23 mouse cellular contexts compared by ENCODE assay signal in genomic region chr4:85507491-85507890, GRCm38 (mm10). TPM values are rescaled to one million over a fixed set of nuclear protein-coding genes. Genes with fewer than 3 reads are reported as not detected.
DNase-seq lines count a peak whose midpoint lies in the region; ATAC-seq and TF ChIP-seq lines count a peak whose summit lies in the region.
"Had no signal": no experiment of that assay in that cellular context is flagged by ENCODE, and none has a peak within 500 bp of the region (broad histone marks: within the 10 kb centered on the region; RNA-seq: fewer than 3 reads in every experiment).

No protein-coding gene starts in this region.

- peak; percentile 50; the same call in 1 of the 2 replicates for TF ChIP-seq EP300 in lung, postnatal 0 days (IDR thresholded peaks at IDR 0.05)

- no peaks in the 10 kb centered on the region for H3K36me3 ChIP-seq in lung, embryonic 14.5 days (ENCODE audit: insufficient read depth)
- no peaks in the 10 kb centered on the region for H3K36me3 ChIP-seq in lung, postnatal 0 days (ENCODE audit: insufficient read depth, low read length)
- H3K36me3 ChIP-seq: embryonic facial prominence, embryonic 12.5 days; embryonic facial prominence, embryonic 15.5 days; forebrain, embryonic 10.5 days; forebrain, embryonic 12.5 days had no signal

- TF ChIP-seq CTCF in lung, embryonic 14.5 days (IDR thresholded peaks at IDR 0.05; ENCODE audit: low read depth), result no peak
- no peak for TF ChIP-seq CTCF in lung, postnatal 0 days (IDR thresholded peaks at IDR 0.05)

- peak; percentile 27 for DNase-seq in lung, embryonic 14.5 days
- DNase-seq in lung, adult 18-20 months, result no peak
- peak; percentile 45 for DNase-seq in lung, postnatal 0 days (ENCODE audit: low spot score)
- DNase-seq in lung, postnatal 36 days, result no peak
- DNase-seq in ZHBTc4 (ENCODE audit: low read depth, low spot score), result peak; percentile 7
- DNase-seq: adrenal gland, adult 2 months; adrenal gland, postnatal 10 days; adrenal gland, postnatal 25 days; cerebellum, adult 11 months; cerebellum, adult 18-20 months; cerebellum, adult 8-10 months; cerebellum, adult 9-11 months; cerebellum, postnatal 14 days; cerebellum, postnatal 36 days; embryo, embryonic 11 days had no signal

- no peak for ATAC-seq in lung, embryonic 14.5 days (ENCODE audit: insufficient read depth)
- peak; percentile 77 for ATAC-seq in lung, postnatal 0 days
- ATAC-seq in frontal cortex, adult (ENCODE audit: low TSS enrichment), result no peak
- ATAC-seq: forebrain, embryonic 14.5 days; forebrain, embryonic 16.5 days had no signal

- H3K4me1 ChIP-seq in lung, embryonic 14.5 days (ENCODE audit: insufficient read depth), result no peaks in the 10 kb centered on the region
- no peaks in the 10 kb centered on the region for H3K4me1 ChIP-seq in lung, postnatal 0 days (ENCODE audit: insufficient read depth, low read depth, low read length)
- H3K4me1 ChIP-seq: embryonic facial prominence, embryonic 12.5 days; embryonic facial prominence, embryonic 15.5 days; forebrain, embryonic 10.5 days; forebrain, embryonic 12.5 days had no signal

- 36% methylated on average over 5 of the region's 5 CpGs for WGBS in lung, embryonic 14.5 days
- 33% methylated on average over 5 of the region's 5 CpGs for WGBS in lung, postnatal 0 days

- H3K4me3 ChIP-seq in lung, embryonic 14.5 days (ENCODE audit: low read depth, low read length), result no peak overlapping the region
- no peak overlapping the region for H3K4me3 ChIP-seq in lung, postnatal 0 days (ENCODE audit: low read depth, low read length)
- H3K4me3 ChIP-seq: embryonic facial prominence, embryonic 12.5 days; embryonic facial prominence, embryonic 15.5 days; erythroblast, embryonic 14.5 days; forebrain, embryonic 10.5 days; forebrain, embryonic 12.5 days had no signal

- H3K9me3 ChIP-seq in lung, embryonic 14.5 days (ENCODE audit: low read depth, low read length), result no peaks in the 10 kb centered on the region
- no peaks in the 10 kb centered on the region for H3K9me3 ChIP-seq in lung, postnatal 0 days (ENCODE audit: low read length)
- H3K9me3 ChIP-seq: embryonic facial prominence, embryonic 12.5 days; embryonic facial prominence, embryonic 15.5 days; forebrain, embryonic 10.5 days; forebrain, embryonic 12.5 days had no signal

- no peak overlapping the region for H3K4me2 ChIP-seq in lung, embryonic 14.5 days
- H3K4me2 ChIP-seq in lung, postnatal 0 days (replicated peaks; ENCODE audit: low read depth, low read length), result no peak overlapping the region
- H3K4me2 ChIP-seq: embryonic facial prominence, embryonic 12.5 days; embryonic facial prominence, embryonic 15.5 days; forebrain, embryonic 12.5 days had no signal

- H3K27me3 ChIP-seq in lung, embryonic 14.5 days (ENCODE audit: insufficient read depth, low read length), result no peaks in the 10 kb centered on the region
- H3K27me3 ChIP-seq in lung, postnatal 0 days (replicated peaks; ENCODE audit: insufficient read depth, low read length), result no peaks in the 10 kb centered on the region
- H3K27me3 ChIP-seq: embryonic facial prominence, embryonic 15.5 days had no signal

- H3K9ac ChIP-seq in lung, embryonic 14.5 days, result no peak overlapping the region
- H3K9ac ChIP-seq in lung, postnatal 0 days (replicated peaks; ENCODE audit: low read depth), result no peak overlapping the region
- H3K9ac ChIP-seq: embryonic facial prominence, embryonic 12.5 days; embryonic facial prominence, embryonic 15.5 days; forebrain, embryonic 12.5 days had no signal

- no peak overlapping the region for H3K27ac ChIP-seq in lung, embryonic 14.5 days (ENCODE audit: low read depth)
- H3K27ac ChIP-seq in lung, postnatal 0 days (ENCODE audit: low read length), result no peak overlapping the region
- H3K27ac ChIP-seq: embryonic facial prominence, embryonic 12.5 days; embryonic facial prominence, embryonic 15.5 days; forebrain, embryonic 10.5 days; forebrain, embryonic 12.5 days had no signal

RNA-seq across cellular contexts. Expression of gene Adamtsl1, which starts 6.5 kb away (rescaled TPM):
- polyA plus RNA-seq in lung, embryonic 14.5 days (2014; fragmentation: Nextera tagmentation; extraction: Ambion mirVana), result 14.2 and 15.0 TPM in 2 replicates
- 5.2 and 8.3 TPM in 2 replicates for polyA plus RNA-seq in lung, postnatal 0 days (2015; fragmentation: Nextera tagmentation; extraction: Ambion mirVana)
- polyA plus RNA-seq: erythroblast, embryonic 14.5 days had no signal

Comparison
In these comparisons a context has a peak if more than half of its experiments do, and no peak if none do; other contexts are left out.
1. DNase-seq: peak in lung, embryonic 14.5 days (single experiment), lung, postnatal 0 days (single experiment) and ZHBTc4 (single experiment); none in lung, adult 18-20 months (0 of 2) and lung, postnatal 36 days (single experiment).